Mouse (Mus musculus): ENCODE results near the gene Hp1bp3. TPM values are rescaled to one million over a fixed set of nuclear protein-coding genes. Genes with fewer than 3 reads are reported as not detected.
A peak's percentile ranks its signal among the peaks of the same experiment; 100 is the strongest.

Gene Hp1bp3
- 131 and 139 TPM in 2 replicates for total RNA-seq (2014; fragmentation: Nextera tagmentation)
- total RNA-seq (2017) = 178 and 269 TPM in 2 replicates

DNA sequence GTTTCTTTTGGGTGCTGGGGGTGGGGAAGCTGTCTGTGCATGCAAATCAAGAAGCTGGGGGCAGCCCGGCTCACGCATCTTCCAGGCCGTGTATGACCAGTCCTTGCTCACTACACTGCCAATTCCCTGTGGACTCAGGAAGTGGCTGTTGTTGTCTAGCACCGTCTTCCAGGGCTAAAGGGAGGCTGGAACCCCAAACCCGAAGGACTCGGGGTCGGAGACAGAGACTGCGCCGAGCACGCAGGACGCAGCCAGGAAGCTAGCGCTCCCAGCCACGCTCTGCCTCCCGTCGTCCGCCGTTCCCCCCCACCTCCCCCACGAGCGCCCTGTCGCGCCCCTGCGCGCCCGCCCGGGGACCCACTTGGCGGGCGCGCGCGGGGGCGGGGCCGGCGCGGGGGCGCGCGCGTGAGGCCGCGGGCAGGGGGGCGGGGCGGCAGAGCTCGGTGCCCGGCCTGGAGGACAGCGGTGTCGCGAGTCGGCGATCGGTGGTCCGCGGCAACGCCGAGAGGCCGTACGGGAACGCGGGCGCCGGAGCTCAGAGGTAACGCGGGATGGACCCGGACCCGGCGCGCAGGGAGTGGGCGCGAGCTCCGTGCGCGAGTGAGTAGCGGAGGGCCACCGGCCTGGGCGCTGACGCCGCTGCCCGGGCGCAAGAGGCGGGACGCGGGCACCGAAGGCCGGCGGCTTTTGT is at the start of gene Hp1bp3:
Gene Hp1bp3 (plus strand): TSS at position 97 of the 691 bp plus-strand sequence.
- peak; percentile 41 for ATAC-seq (replicated peaks; ENCODE audit: low FRiP score, low TSS enrichment, poor library complexity, severe bottlenecking)

DNA sequence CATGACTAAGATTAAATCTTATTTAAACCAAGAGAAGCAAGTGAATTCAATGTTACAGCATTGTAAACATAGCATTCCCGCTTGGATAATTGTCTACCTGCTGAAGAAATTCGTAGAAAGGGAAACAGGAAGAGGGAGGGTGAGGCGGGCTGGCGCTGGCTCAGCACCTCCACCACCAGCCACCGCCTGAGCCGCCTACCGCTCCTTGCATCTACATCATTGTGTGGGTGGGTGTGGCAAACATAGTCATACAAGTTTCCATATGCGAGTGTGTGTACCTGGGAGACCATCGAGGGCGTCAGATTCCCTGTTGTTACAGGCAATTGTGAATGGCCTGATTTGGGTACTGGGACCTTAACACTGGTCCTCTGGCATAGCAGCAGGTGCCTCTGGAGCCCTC is 49.6 kb upstream of the Hp1bp3 start:
- ATAC-seq (replicated peaks; ENCODE audit: low FRiP score, low TSS enrichment, poor library complexity, severe bottlenecking) = no peak

DNA sequence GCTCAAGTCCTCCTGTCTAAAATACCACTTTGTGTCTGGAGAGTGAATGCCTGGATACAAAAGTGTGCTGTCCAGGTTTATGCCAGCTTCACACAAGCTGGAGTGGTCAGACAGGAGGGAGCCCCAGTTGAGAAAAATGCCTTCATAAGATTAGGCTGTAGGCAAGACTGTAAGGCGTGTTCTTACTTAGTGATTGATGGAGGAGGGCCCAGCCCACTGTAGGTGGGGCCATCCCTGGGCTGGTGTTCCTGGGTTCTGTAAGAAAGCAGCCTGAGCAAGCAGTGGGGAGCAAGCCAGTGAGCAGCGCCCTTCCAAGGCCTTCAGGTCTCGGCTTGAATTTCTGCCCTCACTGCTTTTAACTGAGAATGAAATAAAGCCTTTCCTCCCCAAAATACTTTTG is 47.9 kb upstream of the Hp1bp3 start:
- no peak for ATAC-seq (replicated peaks; ENCODE audit: low FRiP score, low TSS enrichment, poor library complexity, severe bottlenecking)

DNA sequence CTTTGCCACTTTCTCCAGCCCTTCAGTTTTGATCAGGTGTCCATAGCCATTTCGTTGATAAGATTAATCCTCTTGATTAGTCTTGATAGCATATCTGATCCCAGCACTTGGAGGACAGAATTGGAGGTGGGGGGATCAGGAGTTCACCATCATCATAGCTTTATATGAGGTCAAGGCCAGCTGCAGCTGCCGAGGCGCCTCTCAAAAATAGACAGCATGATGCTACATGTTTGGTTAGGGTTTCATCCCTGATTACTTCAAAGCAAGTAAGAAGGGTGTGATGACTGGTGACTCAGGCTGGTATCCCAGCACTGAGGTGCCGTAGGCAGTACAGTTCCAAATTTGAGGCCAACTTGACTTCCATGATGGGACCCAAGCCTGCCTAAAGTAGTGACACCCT is 46.7 kb upstream of the Hp1bp3 start:
- no peak for ATAC-seq (replicated peaks; ENCODE audit: low FRiP score, low TSS enrichment, poor library complexity, severe bottlenecking)

DNA sequence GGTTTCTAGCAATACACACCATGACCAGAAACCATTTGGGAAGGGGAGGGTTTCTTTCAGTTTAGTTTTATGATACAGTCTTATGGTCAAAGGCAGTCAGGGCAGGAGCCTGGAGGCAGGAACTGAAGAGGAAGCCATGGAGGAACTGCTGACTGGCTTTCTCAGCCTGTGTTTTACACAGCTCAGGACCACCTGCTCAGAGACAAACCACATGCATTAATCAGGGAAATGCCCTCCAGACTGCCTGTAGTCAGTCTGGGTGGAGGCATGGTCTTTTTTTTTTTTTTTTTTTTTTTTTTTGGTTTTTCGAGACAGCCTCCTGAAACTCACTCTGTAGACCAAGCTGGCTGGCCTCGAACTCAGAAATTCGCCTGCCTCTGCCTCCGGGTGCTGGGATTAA is 43.4 kb upstream of the Hp1bp3 start:
- ATAC-seq (replicated peaks; ENCODE audit: low FRiP score, low TSS enrichment, poor library complexity, severe bottlenecking) = no peak

DNA sequence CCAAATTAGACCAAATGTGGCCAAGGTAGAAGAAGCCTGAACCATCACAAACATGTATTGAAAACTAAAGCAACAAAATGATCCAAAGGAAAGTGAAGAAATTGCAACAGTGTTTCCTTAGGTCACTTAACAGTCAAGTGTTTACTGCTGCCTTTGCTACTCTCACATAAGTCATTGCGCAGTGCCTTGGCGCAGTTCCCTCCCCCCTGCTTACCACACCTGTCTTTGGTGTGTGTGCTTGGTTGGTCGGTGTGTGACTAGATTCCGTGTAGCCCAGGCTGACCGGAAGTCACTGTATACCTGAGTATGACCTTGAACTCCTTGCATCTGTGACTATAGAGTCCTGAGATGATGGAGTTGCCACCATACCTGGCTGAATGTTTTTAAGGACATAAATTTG is 36.7 kb upstream of the Hp1bp3 start:
- no peak for ATAC-seq (replicated peaks; ENCODE audit: low FRiP score, low TSS enrichment, poor library complexity, severe bottlenecking)

DNA sequence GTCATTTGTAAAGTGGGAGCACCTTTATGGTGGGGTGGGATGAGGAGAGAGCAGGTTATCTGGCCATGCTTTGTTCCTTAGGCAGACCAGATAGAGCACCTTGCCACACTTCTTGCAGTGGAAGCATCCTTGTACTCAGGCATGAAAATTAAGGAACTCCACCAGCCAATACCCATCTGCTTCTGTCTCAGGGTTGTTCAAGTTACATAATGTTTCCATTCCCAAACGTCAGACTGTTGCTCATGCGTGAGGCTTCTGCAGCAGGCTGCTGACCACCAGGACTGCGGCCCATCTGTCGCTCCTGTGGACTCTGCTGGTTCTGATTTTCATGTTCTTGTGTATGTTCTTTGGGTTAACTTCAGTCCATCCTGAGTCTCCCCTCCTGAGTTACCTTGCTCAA is 35.4 kb upstream of the Hp1bp3 start:
- no peak for ATAC-seq (replicated peaks; ENCODE audit: low FRiP score, low TSS enrichment, poor library complexity, severe bottlenecking)

DNA sequence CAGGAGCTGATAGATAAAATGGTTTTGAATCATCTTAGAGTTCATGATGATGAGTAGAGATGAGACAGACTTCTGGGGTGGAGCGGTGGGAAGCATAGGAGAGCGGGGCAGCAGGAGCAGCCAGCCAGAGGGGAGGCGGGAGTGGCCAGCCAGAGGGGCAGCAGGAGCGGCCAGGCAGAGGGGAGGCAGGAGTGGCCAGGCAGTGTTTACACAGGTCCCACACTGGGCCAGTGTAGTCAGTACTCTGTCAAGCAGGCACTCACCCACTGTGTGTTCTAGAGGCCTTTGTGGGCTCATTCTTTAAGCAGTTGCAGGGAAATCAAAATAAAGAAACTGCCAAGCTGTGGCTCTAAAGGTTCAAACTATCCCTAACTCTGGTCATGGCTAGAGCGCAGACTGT is 32.0 kb upstream of the Hp1bp3 start:
- ATAC-seq (replicated peaks; ENCODE audit: low FRiP score, low TSS enrichment, poor library complexity, severe bottlenecking) = no peak

DNA sequence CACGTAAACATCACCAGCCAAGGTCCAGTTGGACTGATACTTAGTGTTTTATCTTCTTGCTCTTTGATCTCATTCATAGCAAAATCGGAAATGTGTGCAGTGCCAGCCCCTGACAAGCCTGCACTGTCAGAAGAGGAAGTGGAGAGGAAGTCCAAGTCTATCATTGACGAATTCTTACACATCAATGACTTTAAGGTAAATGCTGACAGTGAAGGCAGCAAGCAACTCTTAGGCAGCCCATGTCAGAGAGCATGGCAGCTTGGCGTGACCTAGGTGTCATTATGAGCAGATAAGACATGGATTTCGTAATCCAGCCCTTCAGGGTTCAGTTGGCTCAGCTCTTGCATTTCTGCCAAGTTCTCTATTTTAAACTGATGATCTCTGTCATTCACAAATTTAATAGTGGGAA is 31.5 kb upstream of the Hp1bp3 start:
- no peak for ATAC-seq (replicated peaks; ENCODE audit: low FRiP score, low TSS enrichment, poor library complexity, severe bottlenecking)

DNA sequence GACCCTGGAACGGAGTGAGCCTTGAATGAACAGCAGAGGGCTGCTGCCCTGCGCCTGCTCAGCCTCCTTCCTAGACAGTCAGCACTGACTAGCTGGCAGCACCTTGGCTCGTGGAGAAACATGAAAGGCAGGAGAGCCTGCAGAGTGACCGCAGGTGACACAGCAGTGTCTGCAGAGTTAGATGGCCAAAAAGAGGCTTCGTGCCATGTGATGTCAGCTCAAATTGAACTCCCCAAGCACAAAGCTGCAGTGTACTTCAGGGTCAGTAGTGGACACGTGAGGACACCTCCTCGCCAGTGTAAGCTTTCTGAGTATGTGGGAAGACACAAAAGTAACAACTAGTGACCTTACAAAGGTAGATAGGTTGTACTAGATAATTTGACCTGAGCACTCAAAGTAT is 30.1 kb upstream of the Hp1bp3 start:
- ATAC-seq (replicated peaks; ENCODE audit: low FRiP score, low TSS enrichment, poor library complexity, severe bottlenecking) = no peak

DNA sequence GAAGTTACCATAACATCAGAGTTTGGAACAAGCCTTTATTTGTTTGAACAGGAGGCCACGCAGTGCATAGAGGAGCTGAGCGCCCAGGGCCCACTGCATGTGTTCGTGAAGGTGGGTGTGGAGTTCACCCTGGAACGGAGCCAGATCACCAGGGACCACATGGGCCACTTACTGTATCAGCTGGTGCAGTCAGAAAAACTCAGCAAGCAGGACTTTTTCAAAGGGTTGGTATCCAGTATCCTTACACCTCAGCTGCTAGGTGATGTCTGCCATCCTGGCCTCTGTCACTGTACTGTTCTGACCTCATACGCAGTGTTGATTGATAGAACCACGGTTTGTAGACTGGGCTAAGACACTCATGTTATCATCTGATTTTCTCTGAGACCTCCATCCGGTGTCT is 28.1 kb upstream of the Hp1bp3 start:
- ATAC-seq (replicated peaks; ENCODE audit: low FRiP score, low TSS enrichment, poor library complexity, severe bottlenecking) = peak; percentile 89

DNA sequence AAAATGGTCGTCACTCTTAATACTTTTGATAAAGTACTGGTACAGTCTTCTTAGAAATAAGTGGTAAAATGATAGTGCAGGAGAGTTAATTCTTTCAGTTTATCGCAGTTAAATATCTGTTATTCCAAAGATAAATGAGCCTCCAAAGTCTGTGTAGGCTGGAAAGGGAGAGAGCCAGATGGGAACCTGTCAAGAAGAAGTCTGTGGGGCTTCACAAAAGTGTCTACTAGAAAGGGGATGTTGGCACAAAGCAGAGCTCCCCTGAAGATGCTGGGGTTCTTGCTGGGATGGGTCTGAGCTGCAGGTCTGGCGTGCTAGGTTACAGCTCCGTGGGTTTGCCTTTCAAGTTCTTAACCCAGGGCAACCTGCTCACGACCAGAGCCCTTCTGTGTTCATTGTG is 23.5 kb upstream of the Hp1bp3 start:
- ATAC-seq (replicated peaks; ENCODE audit: low FRiP score, low TSS enrichment, poor library complexity, severe bottlenecking) = no peak

DNA sequence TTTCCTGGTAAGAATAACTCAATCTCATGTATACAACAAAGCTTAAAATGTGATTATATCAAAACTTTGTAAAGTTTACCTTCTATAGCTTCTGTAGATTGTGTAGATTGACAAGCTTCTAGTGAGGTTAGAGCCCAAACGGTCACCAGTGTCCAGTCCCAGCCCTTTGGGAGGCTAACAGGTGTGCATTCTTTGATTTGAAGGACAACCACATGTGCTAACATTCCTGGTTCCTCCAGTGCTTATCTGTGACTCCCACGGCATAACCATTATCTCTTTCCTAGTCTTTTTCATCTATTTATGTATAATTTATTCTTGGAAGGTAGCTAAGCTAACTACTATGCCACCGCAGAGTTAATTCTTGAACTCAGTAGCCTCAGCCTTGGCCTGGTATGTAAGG is 15.3 kb upstream of the Hp1bp3 start:
- no peak for ATAC-seq (replicated peaks; ENCODE audit: low FRiP score, low TSS enrichment, poor library complexity, severe bottlenecking)

DNA sequence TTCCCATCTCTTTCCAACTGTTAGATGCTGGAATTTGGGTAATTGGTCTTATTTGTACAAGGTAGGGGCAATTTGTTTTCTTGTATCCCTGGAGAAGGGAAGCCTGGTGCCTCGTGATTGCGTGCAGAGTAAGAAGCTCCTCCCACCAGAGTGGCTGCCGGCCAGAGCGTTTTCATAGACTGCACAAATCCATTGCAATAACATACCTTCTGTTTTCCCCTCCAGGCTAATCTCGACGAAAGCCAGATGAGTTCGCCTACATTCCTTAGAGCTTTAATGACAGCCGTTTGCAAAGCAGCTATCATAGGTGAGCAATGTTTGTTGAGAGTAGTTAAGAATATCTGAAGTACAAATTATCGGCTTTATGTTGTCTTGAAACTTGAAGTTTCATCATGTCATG is 14.4 kb upstream of the Hp1bp3 start:
- no peak for ATAC-seq (replicated peaks; ENCODE audit: low FRiP score, low TSS enrichment, poor library complexity, severe bottlenecking)

DNA sequence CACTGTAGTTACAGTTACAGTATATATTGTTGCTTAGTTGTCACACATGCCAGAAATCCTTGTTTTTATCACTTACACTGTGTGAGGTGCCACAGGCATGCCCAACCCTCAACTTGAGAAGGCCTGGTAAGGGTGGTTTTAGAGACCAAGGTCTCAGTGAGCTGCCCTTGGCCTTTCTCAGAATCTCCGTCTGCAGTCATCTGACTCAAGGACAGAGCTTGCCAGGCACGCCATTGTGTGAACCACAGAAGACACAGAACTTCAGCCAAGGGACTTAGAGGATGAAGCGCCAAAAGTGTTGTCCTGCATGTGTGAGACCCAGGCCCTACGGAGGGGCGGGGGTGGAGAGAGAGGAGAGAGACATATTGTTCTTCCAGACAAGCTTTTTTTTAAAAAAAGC is 6.0 kb upstream of the Hp1bp3 start:
- no peak for ATAC-seq (replicated peaks; ENCODE audit: low FRiP score, low TSS enrichment, poor library complexity, severe bottlenecking)

DNA sequence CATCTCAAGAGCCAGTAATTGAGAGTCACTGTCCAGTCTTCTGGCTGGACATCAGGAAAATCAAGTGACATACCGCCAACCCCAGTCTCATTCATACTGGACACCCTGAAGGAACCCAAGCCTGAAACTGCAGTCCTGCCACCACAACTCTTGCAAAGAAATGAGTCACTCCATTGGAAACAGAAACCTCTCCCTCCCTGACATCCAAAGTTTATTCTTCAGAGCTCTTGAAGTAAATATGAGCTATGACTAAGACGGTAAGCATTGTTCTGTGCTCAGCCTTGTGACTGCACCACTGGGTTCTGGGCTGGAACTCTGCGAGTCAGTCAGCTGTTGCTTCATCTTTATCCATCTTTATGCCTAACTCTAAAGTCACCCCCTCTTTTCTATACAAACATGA is 2.2 kb upstream of the Hp1bp3 start:
- no peak for ATAC-seq (replicated peaks; ENCODE audit: low FRiP score, low TSS enrichment, poor library complexity, severe bottlenecking)

DNA sequence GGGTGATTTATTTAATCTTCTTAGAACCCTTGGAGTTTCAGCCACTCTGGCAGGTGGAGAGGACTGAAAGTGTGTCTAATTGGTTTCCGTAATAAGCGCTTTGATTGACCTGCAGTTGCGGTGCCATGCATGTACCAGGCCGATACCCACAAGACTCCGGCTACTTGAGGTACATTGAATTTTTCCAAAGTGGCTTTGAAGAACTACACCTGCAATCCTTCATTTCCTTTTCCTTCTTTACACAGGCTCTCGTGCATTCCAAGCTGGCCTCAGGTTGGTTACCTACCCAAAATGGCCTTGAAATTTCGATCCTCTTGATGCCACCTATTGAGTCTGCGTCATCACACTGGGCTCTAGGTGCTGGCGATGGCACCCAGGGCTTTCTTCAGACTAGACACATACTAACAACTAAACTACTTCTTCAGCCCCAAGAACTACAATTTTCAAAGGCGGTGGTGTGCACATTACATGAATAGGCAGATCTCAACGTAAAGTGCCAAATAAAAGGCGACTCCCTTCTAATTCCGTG is 361 bp upstream of the Hp1bp3 start:
- ATAC-seq (replicated peaks; ENCODE audit: low FRiP score, low TSS enrichment, poor library complexity, severe bottlenecking) = no peak

DNA sequence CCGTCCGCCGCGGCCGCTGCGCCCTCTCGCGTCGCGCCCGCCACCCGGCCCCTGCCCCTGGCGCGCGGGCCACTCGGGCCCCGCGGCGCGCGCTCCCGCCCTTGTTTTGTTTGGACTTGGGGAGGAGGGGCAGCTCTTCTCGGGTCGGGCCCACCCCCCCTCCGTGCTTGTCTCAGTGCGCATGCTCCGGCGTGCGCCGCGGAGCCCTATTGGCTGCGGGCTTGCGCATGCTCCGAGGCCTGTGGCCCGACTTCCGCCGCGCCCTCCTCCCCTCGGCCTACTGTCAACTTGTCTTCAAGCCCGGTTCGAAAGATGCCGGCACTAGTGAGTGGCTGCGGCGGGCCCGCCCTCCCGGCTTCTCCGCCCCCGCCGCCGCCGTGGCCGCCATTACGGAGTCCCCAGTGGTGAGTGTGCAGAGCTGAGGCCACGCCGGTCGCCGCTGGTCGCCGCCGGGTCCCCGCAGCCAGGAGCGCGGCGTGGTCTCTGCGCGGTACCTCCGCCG is 846 bp downstream of the Hp1bp3 start:
- ATAC-seq (replicated peaks; ENCODE audit: low FRiP score, low TSS enrichment, poor library complexity, severe bottlenecking) = peak; percentile 79

DNA sequence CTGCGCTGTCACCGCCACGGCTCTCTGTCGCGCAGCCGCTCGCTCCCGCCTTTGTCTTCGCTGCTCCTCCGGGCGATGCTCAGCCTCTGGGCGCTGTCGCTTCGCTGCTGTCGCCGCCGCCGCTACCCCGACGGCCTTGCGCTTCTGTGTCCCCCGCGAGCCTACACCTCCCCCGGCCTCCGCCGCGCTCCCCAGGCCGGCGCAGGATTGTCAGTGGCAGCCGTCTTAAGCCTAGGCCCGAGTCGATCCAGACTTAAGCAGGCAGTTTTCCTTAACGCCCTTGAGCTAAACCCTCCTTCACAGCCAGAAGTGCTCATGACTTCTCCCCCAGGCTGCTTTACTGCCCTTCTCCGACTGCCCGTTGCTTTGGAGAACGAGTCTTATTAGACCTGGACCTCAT is 1.3 kb downstream of the Hp1bp3 start:
- ATAC-seq (replicated peaks; ENCODE audit: low FRiP score, low TSS enrichment, poor library complexity, severe bottlenecking) = no peak

DNA sequence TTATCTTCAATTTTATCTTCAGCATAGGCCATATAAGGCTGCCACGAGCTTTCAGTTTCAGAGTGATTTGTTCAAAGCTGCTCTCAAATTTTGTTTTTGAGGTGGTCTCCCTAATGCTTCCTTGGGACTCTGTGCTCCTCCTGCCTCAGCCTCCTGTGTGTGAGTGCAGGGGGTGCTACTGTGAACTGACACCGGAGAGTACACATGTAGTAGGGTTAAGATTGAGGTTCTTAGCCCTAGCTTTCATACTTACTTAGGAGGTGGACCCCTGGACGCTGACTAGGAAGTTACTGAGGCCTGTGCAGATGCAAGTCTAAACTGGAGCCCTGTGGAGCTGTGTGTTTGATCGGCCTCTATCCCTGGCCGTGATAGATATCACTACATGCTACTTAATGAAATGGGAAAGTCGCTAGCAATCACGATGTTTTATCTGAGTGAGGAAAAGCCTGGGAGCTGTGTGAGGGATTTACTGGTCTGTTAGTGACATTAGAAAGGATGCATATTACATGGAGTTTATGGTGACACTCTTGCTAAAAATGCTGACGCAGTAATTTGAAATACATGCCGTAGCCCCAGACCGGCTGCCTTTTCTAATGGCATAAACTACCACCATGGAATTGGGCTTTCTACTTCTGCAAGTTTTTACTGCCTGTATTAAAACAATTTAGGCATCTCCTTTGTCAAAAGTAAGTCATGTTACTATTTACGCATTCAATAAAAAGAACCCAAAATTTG is 2.0 kb downstream of the Hp1bp3 start:
- no peak for ATAC-seq (replicated peaks; ENCODE audit: low FRiP score, low TSS enrichment, poor library complexity, severe bottlenecking)

DNA sequence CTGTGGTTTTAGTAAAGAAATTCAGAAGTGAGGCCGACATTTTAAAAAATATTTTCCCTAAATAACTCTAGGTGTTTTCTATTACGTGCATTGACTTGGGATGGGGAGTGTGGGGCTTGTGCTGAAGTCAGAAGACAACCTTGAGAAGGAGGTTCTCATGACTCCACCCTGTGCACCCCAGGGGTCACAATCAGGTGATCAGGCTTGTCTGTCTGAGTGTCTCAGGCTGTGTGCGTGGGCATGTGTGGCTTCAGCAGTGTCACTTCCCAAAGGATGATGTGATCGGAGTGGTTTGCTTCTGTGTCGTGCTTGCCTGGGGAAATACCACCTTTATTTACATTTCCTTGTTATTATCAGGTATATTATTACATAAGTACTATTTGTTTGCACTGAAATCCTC is 3.2 kb downstream of the Hp1bp3 start:
- ATAC-seq (replicated peaks; ENCODE audit: low FRiP score, low TSS enrichment, poor library complexity, severe bottlenecking) = no peak

All from megakaryocyte-erythroid progenitor cell, adult 5-6 weeks (primary cell).